Mouse (Mus musculus) heart, embryonic 10.5 days (tissue): ENCODE measurements around the gene Foxn1. TPM values are rescaled to one million over a fixed set of nuclear protein-coding genes. Genes with fewer than 3 reads are reported as not detected.

Source experiments
- DNase-seq: peaks from one replicate; pipeline ENCODE4 v3.0.0-alpha.2; 2017; ENCODE audit warnings: low spot score
- H3K27ac ChIP-seq: fragments of 300-500 bp; sonication (generic); 2 replicates; pipeline ENCODE4 v1.5.1; 2016; ENCODE audit warnings: mild to moderate bottlenecking
- H3K27me3 ChIP-seq: fragments of 300-500 bp; sonication (generic); 2 replicates; pipeline ENCODE4 v1.6.1; 2016; ENCODE audit warnings: mild to moderate bottlenecking; ENCODE audit not compliant: poor library complexity, insufficient read depth, severe bottlenecking
- H3K36me3 ChIP-seq: fragments of 300-500 bp; sonication (generic); 2 replicates; pipeline ENCODE4 v1.6.1; 2016; ENCODE audit warnings: mild to moderate bottlenecking, moderate library complexity
- H3K4me1 ChIP-seq: fragments of 300-500 bp; sonication (generic); 2 replicates; pipeline ENCODE4 v1.6.1; 2016; ENCODE audit warnings: mild to moderate bottlenecking
- H3K4me3 ChIP-seq: fragments of 300-500 bp; sonication (generic); 2 replicates; pipeline ENCODE4 v1.5.1; 2016; ENCODE audit warnings: mild to moderate bottlenecking, moderate library complexity
- H3K9me3 ChIP-seq: fragments of 300-500 bp; sonication (generic); 2 replicates; pipeline ENCODE4 v1.6.1; 2016; ENCODE audit warnings: mild to moderate bottlenecking, moderate library complexity
- WGBS: fragments of 180-500 bp; shearing (Covaris S2); methylation state at CpG from one replicate; pipeline ENCODE4 v1.1.7; 2016; 5-methylcytosine and 5-hydroxymethylcytosine counted together
- polyA plus RNA-seq: library from polyadenylated mRNA; unstranded; fragments of >200 nt; fragmentation: Nextera tagmentation; extraction: Ambion mirVana; gene quantifications from 2 replicates; pipeline ENCODE4 v1.2.1, GENCODE M21; 2016

The Foxn1 gene
- polyA plus RNA-seq, 1 experiment from 2014 or later, result 0.13 TPM

- Histone ChIP-seq H3K4me3 (no peak overlapping the region), H3K9me3 (no peaks in the 10 kb centered on the region), H3K4me1 (no peaks in the 10 kb centered on the region), H3K36me3 (no peaks in the 10 kb centered on the region), H3K27me3 (peaks cover 40% of the 10 kb centered on the region), H3K27ac (no peak overlapping the region)
- DNase-seq, result no peak
- 78% methylated on average over 6 of the region's 6 CpGs for WGBS
Measured at GRCm38 (mm10) chr11:78416854-78417253, 30.5 kb upstream of the Foxn1 start.

GRCm38 (mm10) chr11:78412861-78413260, 26.5 kb upstream of the Foxn1 start:
- DNase-seq, result no peak
- Histone ChIP-seq H3K4me1 (no peaks in the 10 kb centered on the region), H3K27me3 (peaks cover 18% of the 10 kb centered on the region), H3K4me3 (no peak overlapping the region), H3K27ac (no peak overlapping the region), H3K36me3 (no peaks in the 10 kb centered on the region), H3K9me3 (no peaks in the 10 kb centered on the region)
- 68% methylated on average over 6 of the region's 6 CpGs for WGBS

GRCm38 (mm10) chr11:78412324-78412850, 26.0 kb upstream of the Foxn1 start:
- no peak for DNase-seq
- no peak overlapping the region for H3K27ac ChIP-seq
- no peaks in the 10 kb centered on the region for H3K36me3 ChIP-seq
- H3K4me1 ChIP-seq, result no peaks in the 10 kb centered on the region
- no peaks in the 10 kb centered on the region for H3K9me3 ChIP-seq
- H3K4me3 ChIP-seq, result no peak overlapping the region
- H3K27me3 ChIP-seq, result peaks cover 18% of the 10 kb centered on the region
- 70% methylated on average over 6 of the region's 6 CpGs for WGBS

- no peaks in the 10 kb centered on the region for H3K9me3 ChIP-seq
- no peak for DNase-seq
- no peaks in the 10 kb centered on the region for H3K4me1 ChIP-seq
- H3K27ac ChIP-seq, result no peak overlapping the region
- H3K27me3 ChIP-seq, result peaks cover 18% of the 10 kb centered on the region
- WGBS, result 78% methylated on average over 11 of the region's 11 CpGs
- no peak overlapping the region for H3K4me3 ChIP-seq
- no peaks in the 10 kb centered on the region for H3K36me3 ChIP-seq
Measured at GRCm38 (mm10) chr11:78411606-78412323, 25.4 kb upstream of the Foxn1 start.

- 70% methylated on average over 9 of the region's 9 CpGs for WGBS
- H3K27me3 ChIP-seq, result peaks cover 12% of the 10 kb centered on the region
- no peak overlapping the region for H3K4me3 ChIP-seq
- no peaks in the 10 kb centered on the region for H3K9me3 ChIP-seq
- H3K27ac ChIP-seq, result no peak overlapping the region
- H3K36me3 ChIP-seq, result no peaks in the 10 kb centered on the region
- no peaks in the 10 kb centered on the region for H3K4me1 ChIP-seq
- no peak for DNase-seq
Measured at GRCm38 (mm10) chr11:78408256-78409240, 22.2 kb upstream of the Foxn1 start.

- Histone ChIP-seq H3K4me3 (no peak overlapping the region), H3K27me3 (peaks cover 46% of the 10 kb centered on the region), H3K36me3 (no peaks in the 10 kb centered on the region), H3K4me1 (peaks cover 10% of the 10 kb centered on the region; the same call in 1 of the 2 replicates), H3K9me3 (no peaks in the 10 kb centered on the region), H3K27ac (no peak overlapping the region)
- no peak for DNase-seq
- 65% methylated on average over 6 of the region's 6 CpGs for WGBS
Measured at GRCm38 (mm10) chr11:78402062-78402461, 15.7 kb upstream of the Foxn1 start.

GRCm38 (mm10) chr11:78401469-78401868, 15.1 kb upstream of the Foxn1 start:
- H3K27ac ChIP-seq, result no peak overlapping the region
- H3K36me3 ChIP-seq, result no peaks in the 10 kb centered on the region
- WGBS, result 74% methylated on average over 3 of the region's 3 CpGs
- no peak for DNase-seq
- no peaks in the 10 kb centered on the region for H3K9me3 ChIP-seq
- H3K27me3 ChIP-seq, result peaks cover 51% of the 10 kb centered on the region
- H3K4me3 ChIP-seq, result no peak overlapping the region
- peaks cover 10% of the 10 kb centered on the region; the same call in 1 of the 2 replicates for H3K4me1 ChIP-seq

- no peak for DNase-seq
- no peaks in the 10 kb centered on the region for H3K36me3 ChIP-seq
- no peak overlapping the region for H3K4me3 ChIP-seq
- no peaks in the 10 kb centered on the region for H3K9me3 ChIP-seq
- H3K27ac ChIP-seq, result no peak overlapping the region
- H3K4me1 ChIP-seq, result peaks cover 10% of the 10 kb centered on the region; the same call in 1 of the 2 replicates
- peaks cover 54% of the 10 kb centered on the region for H3K27me3 ChIP-seq
- WGBS, result 60% methylated on average over 3 of the region's 3 CpGs
Measured at GRCm38 (mm10) chr11:78400936-78401335, 14.6 kb upstream of the Foxn1 start.

- H3K27ac ChIP-seq, result no peak overlapping the region
- H3K27me3 ChIP-seq, result peaks cover 64% of the 10 kb centered on the region
- H3K9me3 ChIP-seq, result no peaks in the 10 kb centered on the region
- H3K4me3 ChIP-seq, result no peak overlapping the region
- DNase-seq, result no peak
- 14% methylated on average over 8 of the region's 8 CpGs for WGBS
- H3K4me1 ChIP-seq, result peaks cover 10% of the 10 kb centered on the region; the same call in 1 of the 2 replicates
- no peaks in the 10 kb centered on the region for H3K36me3 ChIP-seq
Measured at GRCm38 (mm10) chr11:78399680-78400079, 13.3 kb upstream of the Foxn1 start.

- Histone ChIP-seq H3K9me3 (no peaks in the 10 kb centered on the region), H3K36me3 (no peaks in the 10 kb centered on the region), H3K27ac (no peak overlapping the region), H3K4me1 (peaks cover 10% of the 10 kb centered on the region; the same call in 1 of the 2 replicates), H3K27me3 (peaks cover 62% of the 10 kb centered on the region), H3K4me3 (no peak overlapping the region)
- no peak for DNase-seq
- WGBS, result 74% methylated on average over 6 of the region's 6 CpGs
Measured at GRCm38 (mm10) chr11:78398212-78398611, 11.9 kb upstream of the Foxn1 start.

GRCm38 (mm10) chr11:78397397-78397796, 11.0 kb upstream of the Foxn1 start:
- Histone ChIP-seq H3K36me3 (no peaks in the 10 kb centered on the region), H3K27ac (peak overlapping the region; percentile 36; the same call in 1 of the 2 replicates), H3K27me3 (peaks cover 57% of the 10 kb centered on the region), H3K4me3 (peak overlapping the region; percentile 47), H3K9me3 (no peaks in the 10 kb centered on the region), H3K4me1 (peaks cover 10% of the 10 kb centered on the region; the same call in 1 of the 2 replicates)
- DNase-seq, result peak; percentile 85
- WGBS, result 11% methylated on average over 18 of the region's 18 CpGs

- Histone ChIP-seq H3K27ac (peak overlapping the region; percentile 36; the same call in 1 of the 2 replicates), H3K4me3 (peak overlapping the region; percentile 47), H3K36me3 (no peaks in the 10 kb centered on the region), H3K9me3 (no peaks in the 10 kb centered on the region), H3K27me3 (peaks cover 57% of the 10 kb centered on the region), H3K4me1 (peaks cover 10% of the 10 kb centered on the region; the same call in 1 of the 2 replicates)
- no peak for DNase-seq
- WGBS, result 40% methylated on average over 11 of the region's 11 CpGs
Measured at GRCm38 (mm10) chr11:78396950-78397349, 10.6 kb upstream of the Foxn1 start.
